Mouse (Mus musculus) layer of hippocampus, adult 8-10 months (tissue): Measurements from ENCODE around the gene Stmn1. TPM values are rescaled to one million over a fixed set of nuclear protein-coding genes. Genes with fewer than 3 reads are reported as not detected.
"Not testable (repeated sequence)": the region's sequence is repeated elsewhere in the genome, so short reads cannot be mapped to it uniquely, and the experiment has no call there.

ENCODE experiments used
- DNase-seq, 2 experiments: peaks; one replicate each; pipeline ENCODE4 v3.0.0; 2022; ENCODE audit warnings: low spot score in 2 of 2
- total RNA-seq, 4 experiments: library from RNA; stranded (reverse); gene quantifications; 2 replicates each; pipeline ENCODE4 v1.2.4; 2022

Stmn1 gene
- total RNA-seq, 4 experiments from 2014 or later, result 367 to 422 (median 391) TPM

- no peak for DNase-seq
Measured at GRCm38 (mm10) chr4:134484231-134484630, 16.1 kb downstream of the Stmn1 start.

DNA sequence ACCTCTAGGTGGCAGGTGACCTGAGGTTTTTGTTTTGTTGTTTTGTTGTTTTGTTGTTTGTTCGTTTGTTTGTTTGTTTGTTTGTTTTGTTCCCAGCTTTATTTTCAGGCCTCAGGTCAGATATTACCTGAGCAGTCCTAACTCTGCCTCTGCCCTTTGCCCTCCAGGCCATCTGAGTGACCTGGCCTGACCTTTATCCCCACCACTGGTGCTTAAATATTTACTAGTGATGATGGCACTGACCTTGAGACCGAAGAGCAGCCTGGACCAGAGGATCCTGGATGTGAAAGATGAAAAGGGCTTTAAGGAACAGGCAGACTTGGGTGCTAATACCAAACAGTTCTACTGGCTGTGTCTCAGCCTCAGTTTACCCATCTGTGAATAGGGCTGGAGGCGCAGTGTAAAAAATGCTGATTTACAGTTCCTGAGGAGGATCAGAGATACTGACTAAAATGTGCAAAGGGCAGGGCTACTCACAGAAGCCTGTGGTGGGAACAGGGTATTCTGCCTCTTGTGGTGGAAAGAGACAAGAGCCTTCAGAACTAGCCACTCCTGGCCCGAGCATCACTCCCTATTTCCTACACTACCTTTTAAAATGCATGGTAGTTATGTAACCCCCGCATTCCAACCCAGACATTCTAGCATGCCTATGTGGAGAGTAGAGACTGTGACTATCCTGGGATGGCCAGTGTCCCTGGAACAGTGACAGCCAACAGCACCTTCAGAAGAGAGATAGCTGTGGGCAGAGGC, 17.2 kb downstream of the Stmn1 start:
- DNase-seq, result no peak

DNA sequence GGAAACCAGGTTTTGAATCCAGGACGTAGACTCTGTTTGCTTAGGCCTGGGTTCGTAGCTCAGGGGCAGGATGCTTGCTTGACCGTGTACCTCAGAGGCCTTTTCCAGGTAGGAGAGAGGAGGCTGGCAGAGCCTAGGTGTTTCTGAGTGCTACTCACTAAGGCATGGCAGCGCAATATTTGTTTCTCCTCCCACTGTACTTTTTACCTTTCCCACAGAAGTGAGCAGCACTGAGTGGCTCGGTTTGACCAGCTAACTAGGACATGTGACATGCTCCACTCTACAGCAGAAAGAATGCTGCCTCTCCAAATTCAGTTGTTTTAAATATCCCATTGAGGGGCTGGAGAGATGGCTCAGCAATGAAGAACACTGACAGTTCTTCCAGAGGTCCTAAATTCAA, 20.1 kb downstream of the Stmn1 start:
- no peak for DNase-seq

- no peak for DNase-seq
Measured at GRCm38 (mm10) chr4:134489986-134490665, 22.0 kb downstream of the Stmn1 start.

- DNase-seq, result no peak
Measured at GRCm38 (mm10) chr4:134491716-134492115, 23.6 kb downstream of the Stmn1 start.

GRCm38 (mm10) chr4:134494161-134494560, 26.0 kb downstream of the Stmn1 start:
- not testable (repeated sequence) for DNase-seq

DNA sequence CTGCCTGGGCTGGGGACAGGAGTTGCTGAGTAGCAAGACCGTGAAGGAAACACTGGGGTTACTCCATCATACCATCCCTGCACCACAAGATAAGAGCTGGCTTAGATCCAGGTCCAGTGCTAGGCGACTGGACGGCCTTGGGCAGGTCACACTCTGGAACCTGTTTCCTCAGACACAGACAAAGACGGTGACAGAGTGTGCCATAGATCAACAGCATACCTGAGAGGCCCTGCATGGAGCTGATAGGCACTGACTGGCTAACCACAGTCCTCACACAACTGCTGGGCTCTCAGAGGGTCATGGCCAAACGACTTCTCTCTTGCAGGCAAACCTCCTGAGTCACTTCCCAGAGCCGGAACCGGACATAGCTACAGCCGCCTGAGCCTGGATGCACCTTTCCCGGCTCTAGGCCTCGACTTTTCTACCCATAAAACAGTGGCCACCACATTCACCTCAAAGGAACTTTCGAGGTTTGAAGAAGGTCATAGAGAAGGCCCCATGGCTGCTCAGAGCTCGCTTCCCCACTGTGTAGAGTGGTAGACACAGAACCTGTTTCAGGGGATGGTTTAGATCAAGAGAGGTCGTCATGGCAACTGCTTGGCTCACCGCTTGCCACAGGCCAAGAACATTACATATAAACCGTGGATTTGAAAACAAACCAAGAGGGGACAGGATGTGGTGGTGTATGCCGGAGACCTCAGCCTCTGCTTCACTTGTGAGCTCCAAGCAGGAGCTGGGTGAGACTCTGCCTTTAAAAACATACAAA, 26.8 kb downstream of the Stmn1 start:
- no peak for DNase-seq

- DNase-seq, result no peak
Measured at GRCm38 (mm10) chr4:134495546-134495923, 27.4 kb downstream of the Stmn1 start.

GRCm38 (mm10) chr4:134496595-134497210, 28.6 kb downstream of the Stmn1 start, which contains the start of gene Paqr7:
TSS of gene Paqr7 (plus strand) at chr4:134496697.
- peak in 1 of 2 experiments; percentile 82 for DNase-seq

DNA sequence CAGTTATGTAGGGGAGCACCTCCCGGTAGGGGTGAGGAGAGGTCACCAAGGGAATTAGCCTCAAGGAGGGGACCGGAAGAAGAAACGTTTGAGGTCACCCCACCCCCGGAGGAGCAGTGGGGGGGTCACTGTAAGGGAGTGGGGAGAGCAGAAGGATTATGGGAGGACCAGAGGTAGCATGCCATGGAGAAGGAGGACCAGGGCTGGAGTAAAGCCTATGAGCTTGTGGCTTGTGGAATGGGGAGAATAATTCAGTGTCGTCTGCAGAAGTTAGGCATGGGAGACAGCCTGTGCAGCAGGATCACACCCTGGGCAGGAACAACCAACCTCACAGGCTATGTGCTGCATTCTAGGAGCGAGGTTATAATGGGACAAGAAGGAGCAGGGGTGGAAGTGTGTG, 29.1 kb downstream of the Stmn1 start:
- DNase-seq, result no peak

DNA sequence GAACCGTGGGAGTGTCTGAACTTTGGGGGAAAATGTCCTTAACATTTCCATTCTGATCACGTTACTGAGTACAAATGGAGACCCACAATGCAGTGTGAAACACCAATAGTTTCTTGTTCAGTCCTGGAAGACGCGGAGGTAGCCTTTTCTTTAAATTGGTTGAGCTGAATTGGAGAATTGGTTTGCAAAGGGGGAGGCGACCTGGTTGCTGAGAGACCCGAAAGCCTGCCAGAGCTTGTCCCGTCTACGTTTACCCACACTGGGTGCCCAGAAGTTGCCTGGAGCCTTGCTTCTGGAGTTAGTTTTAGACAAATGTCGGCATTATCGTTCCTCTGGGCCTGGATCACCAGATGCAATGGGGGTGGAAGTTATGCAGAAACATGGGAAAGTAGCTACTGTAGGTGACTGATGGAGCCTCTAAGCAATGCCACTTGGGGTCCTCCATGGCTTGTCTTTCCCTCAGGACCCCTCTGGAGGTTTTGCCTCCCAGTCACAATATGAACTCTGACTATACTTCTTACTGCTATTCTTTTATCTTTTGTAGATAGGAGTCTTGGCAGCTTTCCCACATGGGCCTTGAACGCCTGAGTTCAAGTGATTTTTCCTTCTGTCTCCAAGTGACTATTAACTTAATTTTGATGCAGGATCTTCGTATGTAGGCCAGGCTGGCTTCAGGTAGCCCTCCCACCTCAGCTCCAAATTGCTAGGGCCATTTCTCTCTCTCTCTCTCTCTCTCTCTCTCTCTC, 30.0 kb downstream of the Stmn1 start:
- no peak for DNase-seq

DNA sequence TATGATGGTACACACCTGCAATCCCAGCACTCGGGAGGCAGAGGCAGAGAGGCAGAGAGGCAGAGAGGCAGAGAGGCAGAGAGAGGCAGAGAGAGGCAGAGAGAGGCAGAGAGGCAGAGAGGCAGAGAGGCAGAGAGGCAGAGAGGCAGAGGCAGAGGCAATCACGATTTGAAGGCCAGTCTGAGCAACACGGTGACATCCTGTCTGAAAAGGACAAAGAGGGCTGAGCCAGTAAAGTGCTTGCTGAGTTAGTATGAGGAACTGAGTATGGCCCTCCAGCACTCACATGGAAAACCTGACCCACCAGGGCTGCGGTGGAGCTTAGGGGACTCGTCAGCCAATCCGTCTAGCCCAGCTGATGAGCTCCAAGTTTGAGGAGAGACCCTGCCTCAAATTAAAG, 30.9 kb downstream of the Stmn1 start:
- not testable (repeated sequence) for DNase-seq

- DNase-seq, result no peak
Measured at GRCm38 (mm10) chr4:134501095-134501494, 33.0 kb downstream of the Stmn1 start.

GRCm38 (mm10) chr4:134503686-134504357, 35.7 kb downstream of the Stmn1 start:
- no peak for DNase-seq

DNA sequence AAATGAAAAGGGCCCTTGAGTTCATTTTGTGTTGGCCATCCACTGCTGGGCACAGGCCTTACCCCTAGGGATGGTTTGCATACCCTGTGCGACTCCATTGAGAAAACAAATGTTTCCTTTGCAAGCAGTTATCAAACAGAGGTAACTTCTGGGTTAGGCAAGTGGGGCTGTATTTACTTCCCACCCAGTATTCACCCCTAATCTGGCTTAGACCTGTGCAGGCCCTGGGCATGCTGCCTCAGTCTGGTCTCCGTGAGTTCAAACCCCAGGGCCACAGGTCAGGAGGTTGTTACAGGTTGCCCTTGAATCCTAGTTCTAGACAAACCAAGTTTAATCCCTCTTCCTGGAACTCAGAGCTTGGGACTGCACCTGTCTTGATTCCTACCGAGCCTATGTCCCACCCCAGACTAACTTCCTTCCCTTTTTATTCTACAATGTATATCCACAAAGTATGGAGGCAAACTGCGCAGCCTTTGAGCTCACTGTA, 37.2 kb downstream of the Stmn1 start:
- peak in 1 of 2 experiments; percentile 7 for DNase-seq

DNA sequence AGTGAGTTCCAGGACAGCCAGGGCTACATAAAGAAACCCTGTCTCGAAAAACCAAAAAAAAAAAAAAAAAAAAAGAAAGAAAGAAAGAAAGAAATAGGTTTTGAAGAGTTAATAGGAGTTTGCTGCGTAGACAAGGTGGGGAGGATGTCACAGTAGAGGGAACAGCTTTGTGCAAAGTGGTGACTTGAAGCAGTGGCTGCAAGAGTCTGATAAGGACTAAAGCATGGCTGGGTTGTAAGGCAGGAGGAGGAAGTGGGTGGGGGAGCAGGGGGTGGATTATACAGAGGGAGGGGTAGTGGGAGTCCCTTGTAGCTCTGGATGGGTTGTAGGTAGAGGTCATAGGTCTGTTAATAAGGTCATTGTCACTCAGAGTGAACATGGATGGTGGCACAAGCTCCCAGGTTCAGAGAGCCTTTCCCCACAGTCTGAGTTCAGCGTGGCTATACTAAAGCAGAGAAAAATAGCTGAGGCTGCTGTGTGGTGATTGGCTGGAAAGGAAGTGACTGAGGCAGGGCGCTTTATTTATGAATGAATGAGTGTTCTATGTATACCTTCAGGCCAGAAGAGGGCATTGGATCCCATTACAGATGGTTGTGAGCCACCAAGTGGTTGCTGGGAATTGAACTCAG, 38.0 kb downstream of the Stmn1 start:
- no peak for DNase-seq

DNA sequence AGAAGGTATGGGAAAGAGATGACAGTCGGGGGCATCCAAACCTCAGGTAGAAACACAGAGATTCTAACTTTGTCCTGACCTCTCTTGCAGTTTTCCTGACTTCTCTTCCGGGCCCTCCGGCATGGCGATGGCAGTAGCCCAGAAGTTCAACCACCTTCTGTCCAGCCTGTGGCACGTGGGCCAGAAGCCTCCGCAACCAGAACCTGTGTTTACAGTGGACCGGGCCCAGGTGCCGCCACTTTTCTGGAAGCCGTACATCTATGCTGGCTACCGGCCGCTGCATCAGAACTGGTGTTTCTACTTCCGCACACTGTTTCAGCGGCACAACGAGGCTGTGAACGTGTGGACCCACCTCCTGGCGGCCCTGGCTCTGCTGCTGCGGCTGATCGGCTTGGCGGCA, 38.6 kb downstream of the Stmn1 start:
- no peak for DNase-seq

GRCm38 (mm10) chr4:134510396-134510795, 42.3 kb downstream of the Stmn1 start:
- DNase-seq, result no peak

DNA sequence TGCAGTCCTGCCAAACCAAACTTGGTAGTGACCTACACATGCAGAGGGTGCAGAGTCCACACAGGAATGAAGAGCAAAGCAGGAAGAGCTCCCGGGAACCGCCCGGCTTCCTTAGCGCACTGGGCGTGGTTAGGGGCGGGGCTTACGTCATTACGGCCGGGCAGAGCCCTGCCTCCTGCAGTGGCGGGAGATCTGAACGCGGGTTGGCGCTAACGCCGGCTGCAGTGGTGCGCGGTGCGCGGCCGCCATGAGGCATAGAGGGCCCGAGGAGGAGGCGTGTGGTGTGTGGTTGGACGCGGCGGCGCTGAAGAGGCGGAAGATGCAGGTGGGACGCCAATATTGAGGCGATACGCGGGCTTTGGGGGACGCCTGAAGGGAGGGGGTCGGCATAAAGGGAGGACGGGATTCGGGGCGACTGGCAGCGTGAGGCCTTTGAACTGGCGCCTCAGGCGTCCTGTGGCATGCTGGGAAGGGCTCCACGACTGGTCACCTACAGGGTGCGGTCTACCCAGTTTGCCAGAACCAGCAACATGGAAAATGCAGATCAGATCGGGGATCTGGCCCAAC, 42.8 kb downstream of the Stmn1 start, which contains the start of gene Aunip:
Gene Aunip, plus strand, starts transcription at position 155 of the 567 bp plus-strand sequence.
- DNase-seq, result peak; percentile 64 to 71
